13 mouse cellular contexts compared by ENCODE assay signal in genomic region chr3:136456471-136457117, GRCm38 (mm10).
A peak's percentile ranks its signal among the peaks of the same experiment; 100 is the strongest.
DNase-seq lines count a peak whose midpoint lies in the region; ATAC-seq and TF ChIP-seq lines count a peak whose summit lies in the region.
"Had no signal": no experiment of that assay in that cellular context is flagged by ENCODE, and none has a peak within 500 bp of the region (broad histone marks: within the 10 kb centered on the region; RNA-seq: fewer than 3 reads in every experiment).

No protein-coding gene starts in this region.

- no peaks in the 10 kb centered on the region for H3K9me3 ChIP-seq in forebrain, embryonic 14.5 days (replicated peaks; ENCODE audit: control insufficient read depth, low read length)
- no peaks in the 10 kb centered on the region for H3K9me3 ChIP-seq in hindbrain, embryonic 15.5 days
- no peaks in the 10 kb centered on the region for H3K9me3 ChIP-seq in midbrain, embryonic 14.5 days (ENCODE audit: control insufficient read depth, low read length)
- no peaks in the 10 kb centered on the region for H3K9me3 ChIP-seq in lung, postnatal 0 days (ENCODE audit: low read length)
- H3K9me3 ChIP-seq: embryonic facial prominence, embryonic 12.5 days; liver, embryonic 13.5 days had no signal

- no peak overlapping the region for H3K4me2 ChIP-seq in forebrain, embryonic 14.5 days (ENCODE audit: low read length)
- no peak overlapping the region for H3K4me2 ChIP-seq in hindbrain, embryonic 15.5 days
- H3K4me2 ChIP-seq in midbrain, embryonic 14.5 days (ENCODE audit: low read length), result no peak overlapping the region
- H3K4me2 ChIP-seq in lung, postnatal 0 days (replicated peaks; ENCODE audit: low read depth, low read length), result no peak overlapping the region
- H3K4me2 ChIP-seq: embryonic facial prominence, embryonic 12.5 days; liver, embryonic 13.5 days had no signal

- 51% methylated on average over 10 of the region's 10 CpGs for WGBS in forebrain, embryonic 14.5 days
- 50% methylated on average over 10 of the region's 10 CpGs for WGBS in hindbrain, embryonic 15.5 days
- WGBS in midbrain, embryonic 14.5 days, result 43% methylated on average over 10 of the region's 10 CpGs
- 81% methylated on average over 10 of the region's 10 CpGs for WGBS in lung, postnatal 0 days

- 0 out of 2 replicates have a peak overlapping the region, but pooled peaks have one; percentile 14 for H3K27ac ChIP-seq in forebrain, embryonic 14.5 days (ENCODE audit: low read depth, low read length)
- no peak overlapping the region for H3K27ac ChIP-seq in hindbrain, embryonic 15.5 days (replicated peaks)
- no peak overlapping the region; the same call in 1 of the 2 replicates for H3K27ac ChIP-seq in midbrain, embryonic 14.5 days (replicated peaks; ENCODE audit: low read depth, low read length)
- no peak overlapping the region for H3K27ac ChIP-seq in lung, postnatal 0 days (ENCODE audit: low read length)
- H3K27ac ChIP-seq: embryonic facial prominence, embryonic 12.5 days; liver, embryonic 13.5 days had no signal

- H3K4me3 ChIP-seq in forebrain, embryonic 14.5 days (ENCODE audit: low read depth, low read length), result no peak overlapping the region
- no peak overlapping the region for H3K4me3 ChIP-seq in hindbrain, embryonic 15.5 days
- H3K4me3 ChIP-seq in midbrain, embryonic 14.5 days (replicated peaks; ENCODE audit: low read depth, low read length), result no peak overlapping the region
- no peak overlapping the region for H3K4me3 ChIP-seq in lung, postnatal 0 days (ENCODE audit: low read depth, low read length)
- H3K4me3 ChIP-seq: embryonic facial prominence, embryonic 12.5 days; liver, embryonic 13.5 days had no signal

- H3K4me1 ChIP-seq in forebrain, embryonic 14.5 days (ENCODE audit: control insufficient read depth, insufficient read depth, low read length), result 0 out of 2 replicates have a peak, but pooled peaks cover 2% of the 10 kb centered on the region
- no peaks in the 10 kb centered on the region for H3K4me1 ChIP-seq in hindbrain, embryonic 15.5 days (replicated peaks)
- H3K4me1 ChIP-seq in midbrain, embryonic 14.5 days (ENCODE audit: control insufficient read depth, insufficient read depth, low read length), result peaks cover 7% of the 10 kb centered on the region; the same call in 1 of the 2 replicates
- no peaks in the 10 kb centered on the region for H3K4me1 ChIP-seq in lung, postnatal 0 days (ENCODE audit: insufficient read depth, low read depth, low read length)
- H3K4me1 ChIP-seq: embryonic facial prominence, embryonic 12.5 days; liver, embryonic 13.5 days had no signal

- H3K9ac ChIP-seq in forebrain, embryonic 14.5 days (ENCODE audit: low read length), result no peak overlapping the region
- H3K9ac ChIP-seq in hindbrain, embryonic 15.5 days, result no peak overlapping the region
- no peak overlapping the region for H3K9ac ChIP-seq in midbrain, embryonic 14.5 days (replicated peaks; ENCODE audit: low read length)
- H3K9ac ChIP-seq in lung, postnatal 0 days (replicated peaks; ENCODE audit: low read depth), result no peak overlapping the region
- H3K9ac ChIP-seq: embryonic facial prominence, embryonic 12.5 days; liver, embryonic 13.5 days had no signal

- TF ChIP-seq CTCF in lung, postnatal 0 days (IDR thresholded peaks at IDR 0.05), result no peak

- no peak for TF ChIP-seq EP300 in lung, postnatal 0 days (IDR thresholded peaks at IDR 0.05)

- ATAC-seq in forebrain, embryonic 14.5 days, result peak; percentile 90
- ATAC-seq in hindbrain, embryonic 15.5 days (ENCODE audit: low FRiP score, low read depth), result 0 out of 2 replicates have a peak, but pooled peaks have one; percentile 59
- peak; percentile 69; the same call in 1 of the 2 replicates for ATAC-seq in midbrain, embryonic 14.5 days (ENCODE audit: low FRiP score, low TSS enrichment)
- no peak for ATAC-seq in lung, postnatal 0 days
- ATAC-seq: CD4-positive, CD25-positive, alpha-beta regulatory T cell, adult 4 months had no signal

- no peaks in the 10 kb centered on the region for H3K36me3 ChIP-seq in forebrain, embryonic 14.5 days (ENCODE audit: control insufficient read depth, insufficient read depth, low read length)
- no peaks in the 10 kb centered on the region for H3K36me3 ChIP-seq in hindbrain, embryonic 15.5 days
- no peaks in the 10 kb centered on the region for H3K36me3 ChIP-seq in midbrain, embryonic 14.5 days (ENCODE audit: control insufficient read depth, insufficient read depth, low read length)
- no peaks in the 10 kb centered on the region for H3K36me3 ChIP-seq in lung, postnatal 0 days (ENCODE audit: insufficient read depth, low read length)
- H3K36me3 ChIP-seq: embryonic facial prominence, embryonic 12.5 days; liver, embryonic 13.5 days had no signal

- no peaks in the 10 kb centered on the region for H3K27me3 ChIP-seq in forebrain, embryonic 14.5 days (replicated peaks; ENCODE audit: control insufficient read depth, insufficient read depth, low read length)
- H3K27me3 ChIP-seq in hindbrain, embryonic 15.5 days, result no peaks in the 10 kb centered on the region
- H3K27me3 ChIP-seq in midbrain, embryonic 14.5 days (ENCODE audit: control insufficient read depth, insufficient read depth, low read length), result no peaks in the 10 kb centered on the region
- H3K27me3 ChIP-seq in lung, postnatal 0 days (replicated peaks; ENCODE audit: insufficient read depth, low read length), result no peaks in the 10 kb centered on the region
- H3K27me3 ChIP-seq: embryonic facial prominence, embryonic 12.5 days; liver, embryonic 13.5 days had no signal

- DNase-seq in layer of hippocampus, adult 11-12 months (ENCODE audit: low spot score), result peak; percentile 36
- DNase-seq in layer of hippocampus, adult 9-10 months (ENCODE audit: low spot score), result no peak
- peak; percentile 64 for DNase-seq in forebrain, embryonic 14.5 days (ENCODE audit: low spot score)
- peak; percentile 46 for DNase-seq in midbrain, embryonic 14.5 days
- no peak for DNase-seq in lung, postnatal 0 days (ENCODE audit: low spot score)
- no peak for DNase-seq in kidney, adult 11 months
- DNase-seq in kidney, postnatal 4 days, result no peak
- DNase-seq: heart, adult 11 months; kidney, adult 2 months; liver, embryonic 13.5 days had no signal

Comparison
In these comparisons a context has a peak if more than half of its experiments do, and no peak if none do; other contexts are left out.
1. DNase-seq: peak in layer of hippocampus, adult 11-12 months (single experiment), forebrain, embryonic 14.5 days (single experiment) and midbrain, embryonic 14.5 days (single experiment); none in layer of hippocampus, adult 9-10 months (single experiment), lung, postnatal 0 days (single experiment), kidney, adult 11 months (single experiment) and kidney, postnatal 4 days (0 of 2).